Mouse (Mus musculus): ENCODE results near the gene Slx4ip. TPM values are rescaled to one million over a fixed set of nuclear protein-coding genes. Genes with fewer than 3 reads are reported as not detected.
"Not testable (repeated sequence)": the region's sequence is repeated elsewhere in the genome, so short reads cannot be mapped to it uniquely, and the experiment has no call there.

Gene Slx4ip
- polyA plus RNA-seq (2012; rRNA removed), result 0.38 and 0.68 TPM in 2 replicates

DNA sequence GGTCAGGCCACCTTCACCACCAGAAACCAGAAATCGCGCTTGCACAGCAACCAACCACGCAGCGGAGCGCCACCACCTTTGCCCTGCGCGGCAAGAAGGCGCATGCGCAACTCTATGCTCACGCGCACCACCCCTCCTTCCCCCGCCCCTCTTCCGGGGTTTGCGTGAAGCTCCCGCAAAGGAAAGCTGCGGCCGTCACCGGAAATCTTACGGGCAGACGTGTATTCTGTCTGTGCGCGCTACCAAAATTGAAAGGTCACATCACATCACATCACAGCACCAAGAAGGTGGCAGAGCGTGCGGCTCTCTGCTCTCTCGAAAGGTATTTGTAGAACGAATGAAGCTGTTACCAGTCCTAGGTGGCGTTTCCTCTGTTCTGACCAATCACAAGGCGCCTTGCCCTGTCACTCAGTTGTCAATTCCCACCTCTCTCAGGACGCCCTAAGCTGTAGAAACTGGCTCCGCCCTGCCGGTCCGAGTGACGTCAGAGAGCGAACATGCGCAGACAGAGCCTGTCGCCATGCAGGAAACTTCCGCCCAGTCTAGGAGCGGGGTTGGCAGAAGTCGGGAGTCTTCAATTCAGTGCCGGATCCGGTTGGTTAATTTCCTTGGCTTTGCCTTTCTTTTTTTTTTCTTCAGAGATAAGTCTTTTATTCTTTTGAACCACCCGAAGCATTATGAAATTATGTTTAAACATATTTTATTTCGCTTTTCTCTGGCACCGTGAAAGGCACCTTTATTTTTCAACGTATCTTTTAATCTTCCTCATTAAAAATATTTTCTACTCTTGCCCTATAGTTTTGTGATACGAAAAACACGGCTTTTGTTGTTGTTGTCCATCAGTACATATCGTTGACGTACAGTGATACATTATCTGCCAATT lies at the start of gene Slx4ip, which contains the start of the genes AL731706.1 and Mkks:
TSS of gene Slx4ip (plus strand) at position 151 of the 883 bp plus-strand sequence.
TSS of gene AL731706.1 (minus strand) at position 322 of the 883 bp plus-strand sequence.
TSS of gene Mkks (minus strand) at position 322 of the 883 bp plus-strand sequence.
- H3K27ac ChIP-seq (ENCODE audit: insufficient read depth, low read length), result peak within 1 kb of the TSS; percentile 98
- DNase-seq (ENCODE audit: low read depth in 1 of 2, low spot score in 2 of 2), result peak; percentile 99 to 100
- H3K27me3 ChIP-seq (ENCODE audit: control insufficient read depth, insufficient read depth, low read length), result no peaks in the 10 kb centered on the region
- peak within 1 kb of the TSS; percentile 92 for H3K4me3 ChIP-seq (ENCODE audit: extremely low read depth, insufficient read depth, insufficient read length)
- no peaks in the 10 kb centered on the region for H3K36me3 ChIP-seq (ENCODE audit: control insufficient read depth, insufficient read depth, low read length)
- H3K4me1 ChIP-seq (ENCODE audit: control insufficient read depth, insufficient read depth, insufficient read length), result peaks cover 5% of the 10 kb centered on the region; the same call in 1 of the 2 replicates
- WGBS, result under 1% methylated on average over 49 of the region's 49 CpGs
- TF ChIP-seq CTCF (IDR thresholded peaks at IDR 0.05; ENCODE audit: extremely low read depth, insufficient read depth, insufficient read length, insufficient replicate concordance), result no peak
- TF ChIP-seq POLR2A (IDR thresholded peaks at IDR 0.05; ENCODE audit: low read depth, low read length), result peak; percentile 18

DNA sequence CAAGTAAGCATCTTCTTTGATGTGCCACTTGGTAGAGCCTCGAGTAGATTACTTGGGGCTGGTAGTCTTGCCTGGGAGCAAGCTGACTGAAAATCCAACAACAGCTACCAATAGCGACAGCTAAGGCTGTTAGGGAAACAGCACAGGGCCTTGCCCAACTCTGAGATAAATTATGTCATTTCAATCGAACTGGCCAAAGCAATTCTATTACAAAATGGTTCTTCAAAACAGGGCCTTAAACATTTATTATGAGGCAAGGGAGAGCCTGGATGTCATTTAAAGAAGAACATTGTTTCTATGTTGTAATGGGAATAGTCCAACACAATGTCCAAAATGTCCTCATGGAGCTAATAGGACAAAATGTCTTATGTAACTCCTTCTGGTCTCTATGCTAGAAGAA lies 40.7 kb upstream of the Slx4ip start:
- no peak overlapping the region for H3K27ac ChIP-seq (ENCODE audit: insufficient read depth, low read length)
- WGBS, result 72% methylated on average over 3 of the region's 3 CpGs
- no peak overlapping the region for H3K4me3 ChIP-seq (ENCODE audit: extremely low read depth, insufficient read depth, insufficient read length)
- no peaks in the 10 kb centered on the region for H3K36me3 ChIP-seq (ENCODE audit: control insufficient read depth, insufficient read depth, low read length)
- no peak for DNase-seq (ENCODE audit: low read depth in 1 of 2, low spot score in 2 of 2)
- no peaks in the 10 kb centered on the region for H3K4me1 ChIP-seq (ENCODE audit: control insufficient read depth, insufficient read depth, insufficient read length)
- no peaks in the 10 kb centered on the region for H3K27me3 ChIP-seq (ENCODE audit: control insufficient read depth, insufficient read depth, low read length)
- TF ChIP-seq POLR2A (IDR thresholded peaks at IDR 0.05; ENCODE audit: low read depth, low read length) (no peak), CTCF (IDR thresholded peaks at IDR 0.05; ENCODE audit: extremely low read depth, insufficient read depth, insufficient read length, insufficient replicate concordance) (no peak)

DNA sequence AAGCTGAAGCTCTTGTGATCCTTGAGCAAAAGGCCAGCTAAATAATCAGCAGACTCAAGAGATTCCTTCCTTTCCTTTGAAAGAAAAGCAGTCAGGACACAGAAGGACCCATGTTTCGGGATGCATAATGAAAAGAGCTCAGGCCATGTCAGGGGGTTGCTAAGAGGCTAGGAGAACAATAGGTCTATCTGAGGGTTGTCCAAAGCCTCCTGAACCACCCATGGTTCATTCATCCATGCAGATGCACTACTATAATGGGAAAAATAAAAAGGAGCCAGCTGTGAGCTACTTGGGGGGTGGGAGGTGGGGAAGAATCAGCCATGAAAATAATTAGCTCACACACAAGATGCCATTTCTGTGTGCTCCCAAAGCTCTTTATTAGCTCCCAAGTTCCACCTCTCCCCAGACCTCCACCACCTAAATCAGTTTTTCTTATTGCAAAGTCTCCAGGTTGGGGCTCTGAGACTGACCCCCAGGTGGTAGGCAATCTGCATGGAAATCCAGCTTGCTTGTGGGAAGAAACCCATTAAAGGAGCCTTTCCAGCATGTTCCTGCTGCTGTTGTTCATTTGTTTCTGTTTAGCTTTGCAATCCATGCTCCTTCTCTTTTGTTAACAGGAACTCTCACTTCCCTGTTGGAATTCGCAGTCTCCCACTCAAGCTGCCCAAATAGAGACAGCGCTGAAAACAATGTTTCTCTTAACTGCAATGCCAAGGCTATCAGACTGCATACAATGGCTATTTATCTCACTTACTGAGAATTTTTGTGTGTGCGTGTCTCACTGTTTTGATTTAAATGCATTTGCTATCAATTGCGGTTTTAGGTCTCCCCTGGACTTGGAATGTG lies 36.3 kb upstream of the Slx4ip start:
- WGBS, result 81% methylated on average over 5 of the region's 5 CpGs
- no peak for TF ChIP-seq CTCF (IDR thresholded peaks at IDR 0.05; ENCODE audit: extremely low read depth, insufficient read depth, insufficient read length, insufficient replicate concordance)
- TF ChIP-seq POLR2A (IDR thresholded peaks at IDR 0.05; ENCODE audit: low read depth, low read length), result no peak
- Histone ChIP-seq H3K4me1 (ENCODE audit: control insufficient read depth, insufficient read depth, insufficient read length) (no peaks in the 10 kb centered on the region), H3K36me3 (ENCODE audit: control insufficient read depth, insufficient read depth, low read length) (no peaks in the 10 kb centered on the region), H3K4me3 (ENCODE audit: extremely low read depth, insufficient read depth, insufficient read length) (no peak overlapping the region), H3K27me3 (ENCODE audit: control insufficient read depth, insufficient read depth, low read length) (no peaks in the 10 kb centered on the region), H3K27ac (ENCODE audit: insufficient read depth, low read length) (no peak overlapping the region)
- no peak for DNase-seq (ENCODE audit: low read depth in 1 of 2, low spot score in 2 of 2)

DNA sequence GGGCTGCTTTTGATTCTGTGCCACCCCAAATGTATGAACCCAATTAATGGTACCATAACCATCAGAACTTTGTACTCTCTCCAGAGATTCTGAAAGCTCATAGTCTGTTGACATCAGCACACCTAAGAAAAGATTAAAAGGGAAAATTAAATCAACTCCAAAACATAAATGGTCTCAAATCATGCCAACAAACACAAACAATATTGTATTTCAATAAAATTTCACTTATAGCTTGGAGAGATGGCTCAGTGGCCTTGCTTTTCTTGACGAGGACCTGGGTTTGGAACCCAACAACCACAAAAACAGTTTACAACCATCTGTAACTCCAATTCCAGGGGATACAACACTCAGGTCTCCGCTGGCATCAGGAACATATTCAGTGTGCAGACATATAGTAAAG lies 5.4 kb upstream of the Slx4ip start, which contains the start of gene AL731706.2:
TSS of gene AL731706.2 (minus strand) at position 101 of the 400 bp plus-strand sequence.
- H3K27me3 ChIP-seq (ENCODE audit: control insufficient read depth, insufficient read depth, low read length), result no peaks in the 10 kb centered on the region
- H3K36me3 ChIP-seq (ENCODE audit: control insufficient read depth, insufficient read depth, low read length), result peaks cover 17% of the 10 kb centered on the region
- 0 out of 2 replicates have a peak, but pooled peaks cover 2% of the 10 kb centered on the region for H3K4me1 ChIP-seq (ENCODE audit: control insufficient read depth, insufficient read depth, insufficient read length)
- H3K4me3 ChIP-seq (ENCODE audit: extremely low read depth, insufficient read depth, insufficient read length), result no peak within 1 kb of the TSS
- no peak for DNase-seq (ENCODE audit: low read depth in 1 of 2, low spot score in 2 of 2)
- TF ChIP-seq POLR2A (IDR thresholded peaks at IDR 0.05; ENCODE audit: low read depth, low read length) (no peak), CTCF (IDR thresholded peaks at IDR 0.05; ENCODE audit: extremely low read depth, insufficient read depth, insufficient read length, insufficient replicate concordance) (no peak)
- 95% methylated on average over 2 of the region's 2 CpGs for WGBS
- no peak within 1 kb of the TSS for H3K27ac ChIP-seq (ENCODE audit: insufficient read depth, low read length)

DNA sequence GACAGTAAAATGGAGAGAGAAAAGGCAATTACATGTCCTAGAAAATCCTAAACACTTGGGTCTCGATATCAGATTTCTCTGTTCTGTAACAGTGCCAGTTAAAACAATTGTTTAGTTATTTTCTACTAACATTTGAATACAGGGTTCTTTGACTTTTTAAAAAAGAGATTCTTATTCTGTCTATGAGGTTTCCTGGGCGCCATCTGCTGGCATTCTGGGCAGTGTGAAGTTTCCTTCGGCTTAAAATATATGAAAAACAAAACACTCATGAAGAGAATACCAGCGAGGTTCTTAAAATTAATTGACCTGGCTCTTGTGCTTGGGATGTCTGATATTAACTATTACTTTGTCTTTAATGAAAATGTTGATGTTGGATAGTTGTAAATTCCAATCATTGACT lies 4.2 kb upstream of the Slx4ip start:
- 66% methylated on average over 4 of the region's 4 CpGs for WGBS
- DNase-seq (ENCODE audit: low read depth in 1 of 2, low spot score in 2 of 2), result no peak
- Histone ChIP-seq H3K4me3 (ENCODE audit: extremely low read depth, insufficient read depth, insufficient read length) (no peak overlapping the region), H3K4me1 (ENCODE audit: control insufficient read depth, insufficient read depth, insufficient read length) (0 out of 2 replicates have a peak, but pooled peaks cover 2% of the 10 kb centered on the region), H3K36me3 (ENCODE audit: control insufficient read depth, insufficient read depth, low read length) (peaks cover 10% of the 10 kb centered on the region), H3K27ac (ENCODE audit: insufficient read depth, low read length) (no peak overlapping the region), H3K27me3 (ENCODE audit: control insufficient read depth, insufficient read depth, low read length) (no peaks in the 10 kb centered on the region)
- TF ChIP-seq CTCF (IDR thresholded peaks at IDR 0.05; ENCODE audit: extremely low read depth, insufficient read depth, insufficient read length, insufficient replicate concordance), result no peak
- no peak for TF ChIP-seq POLR2A (IDR thresholded peaks at IDR 0.05; ENCODE audit: low read depth, low read length)

DNA sequence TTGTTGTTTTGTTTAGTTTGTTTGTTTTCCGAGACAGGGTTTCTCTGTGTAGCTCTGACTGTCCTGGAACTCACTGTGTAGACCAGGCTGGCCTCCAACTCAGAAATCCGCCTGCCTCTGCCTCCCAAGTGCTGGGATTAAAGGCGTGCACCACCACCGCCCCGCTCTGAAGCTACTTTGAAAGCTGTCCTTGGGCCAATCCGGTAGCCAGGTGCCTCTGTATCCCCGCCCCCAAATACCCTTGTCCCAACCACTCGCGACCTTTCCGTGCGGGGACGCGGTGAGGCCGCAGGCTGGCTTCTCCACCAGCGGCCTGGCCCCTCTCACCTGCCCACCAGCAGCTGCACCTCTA lies 326 bp upstream of the Slx4ip start:
- H3K36me3 ChIP-seq (ENCODE audit: control insufficient read depth, insufficient read depth, low read length); DNase-seq (ENCODE audit: low read depth in 1 of 2, low spot score in 2 of 2); H3K4me1 ChIP-seq (ENCODE audit: control insufficient read depth, insufficient read depth, insufficient read length); H3K27me3 ChIP-seq (ENCODE audit: control insufficient read depth, insufficient read depth, low read length): not testable (repeated sequence)
- Histone ChIP-seq H3K27ac (ENCODE audit: insufficient read depth, low read length) (peak overlapping the region; percentile 98), H3K4me3 (ENCODE audit: extremely low read depth, insufficient read depth, insufficient read length) (peak overlapping the region; percentile 92)
- 5% methylated on average over 15 of the region's 15 CpGs for WGBS
